Mouse (Mus musculus): ENCODE measurements around the gene Chp1. TPM values are rescaled to one million over a fixed set of nuclear protein-coding genes. Genes with fewer than 3 reads are reported as not detected.
"Not testable (repeated sequence)": the region's sequence is repeated elsewhere in the genome, so short reads cannot be mapped to it uniquely, and the experiment has no call there.

Gene Chp1
- polyA plus RNA-seq, 1 experiment from 2014 or later: 72.1 TPM

GRCm38 (mm10) chr2:119619002-119619401 is 71.5 kb downstream of the Chp1 start:
- not testable (repeated sequence) for DNase-seq (ENCODE audit: low spot score)

GRCm38 (mm10) chr2:119621302-119621701 is 73.8 kb downstream of the Chp1 start:
- no peak for DNase-seq (ENCODE audit: low spot score)

Other genes with a start within 250 kb of the Chp1 start
- gene Dll4, start 221.9 kb upstream of the Chp1 start, polyA plus RNA-seq (2015; fragmentation: Nextera tagmentation; extraction: Ambion mirVana): 15.1 and 15.9 TPM in 2 replicates
- 0.13 and 0.30 TPM in 2 replicates for gene Chac1, start 196.5 kb upstream of the Chp1 start, polyA plus RNA-seq (2015; fragmentation: Nextera tagmentation; extraction: Ambion mirVana)
- 4.7 and 5.3 TPM in 2 replicates for gene Ino80, start 70.0 kb upstream of the Chp1 start, polyA plus RNA-seq (2015; fragmentation: Nextera tagmentation; extraction: Ambion mirVana)
- 0.06 and 0.09 TPM in 2 replicates for gene Exd1, start 70 bp upstream of the Chp1 start, polyA plus RNA-seq (2015; fragmentation: Nextera tagmentation; extraction: Ambion mirVana)
- gene Nusap1, start 70.6 kb downstream of the Chp1 start, polyA plus RNA-seq (2015; fragmentation: Nextera tagmentation; extraction: Ambion mirVana): 121 and 134 TPM in 2 replicates
- 28.9 and 33.1 TPM in 2 replicates for gene Oip5, start 70.8 kb downstream of the Chp1 start, polyA plus RNA-seq (2015; fragmentation: Nextera tagmentation; extraction: Ambion mirVana)
- gene Ndufaf1, start 115.1 kb downstream of the Chp1 start, polyA plus RNA-seq (2015; fragmentation: Nextera tagmentation; extraction: Ambion mirVana): 46.7 and 49.1 TPM in 2 replicates
- gene Rtf1, start 127.4 kb downstream of the Chp1 start, polyA plus RNA-seq (2015; fragmentation: Nextera tagmentation; extraction: Ambion mirVana): 63.8 and 73.9 TPM in 2 replicates
- gene Itpka, start 194.6 kb downstream of the Chp1 start, polyA plus RNA-seq (2015; fragmentation: Nextera tagmentation; extraction: Ambion mirVana): 1.6 and 2.1 TPM in 2 replicates
- 0.08 TPM in 1 of 2 replicates, not detected in the other for gene Ltk, start 212.7 kb downstream of the Chp1 start, polyA plus RNA-seq (2015; fragmentation: Nextera tagmentation; extraction: Ambion mirVana)
- gene Rpap1, start 239.8 kb downstream of the Chp1 start, polyA plus RNA-seq (2015; fragmentation: Nextera tagmentation; extraction: Ambion mirVana): 17.9 and 18.0 TPM in 2 replicates

Measured in thymus, postnatal 0 days (tissue).